Mouse (Mus musculus): ENCODE data around the gene 4930556J24Rik.

GRCm38 (mm10) chr11:3895458-3895857, 81.1 kb downstream of the 4930556J24Rik start:
- no peak for TF ChIP-seq GATA1 (IDR thresholded peaks at IDR 0.05; ENCODE audit: borderline replicate concordance, low read length)
- TF ChIP-seq FLI1 (IDR thresholded peaks at IDR 0.05; ENCODE audit: low read length) = no peak
